Mouse (Mus musculus) midbrain, embryonic 10.5 days (tissue): ENCODE results near the gene Dgke. TPM values are rescaled to one million over a fixed set of nuclear protein-coding genes. Genes with fewer than 3 reads are reported as not detected.

Experiments
- DNase-seq: peaks from one replicate; pipeline ENCODE4 v3.0.0-alpha.2; 2017; ENCODE audit warnings: low spot score
- H3K27ac ChIP-seq: fragments of 300-500 bp; sonication (generic); replicated peaks from 2 replicates; pipeline ENCODE4 v1.5.1; 2016; ENCODE audit warnings: mild to moderate bottlenecking
- H3K27me3 ChIP-seq: fragments of 300-500 bp; sonication (generic); 2 replicates; pipeline ENCODE4 v1.6.1; 2016; ENCODE audit warnings: low read depth, mild to moderate bottlenecking; ENCODE audit not compliant: poor library complexity, severe bottlenecking
- H3K36me3 ChIP-seq: fragments of 300-500 bp; sonication (generic); 2 replicates; pipeline ENCODE4 v1.6.1; 2016; ENCODE audit warnings: mild to moderate bottlenecking, moderate library complexity
- H3K4me1 ChIP-seq: fragments of 300-500 bp; sonication (generic); 2 replicates; pipeline ENCODE4 v1.6.1; 2016
- H3K4me3 ChIP-seq: fragments of 300-500 bp; sonication (generic); 2 replicates; pipeline ENCODE4 v1.5.1; 2016; ENCODE audit warnings: mild to moderate bottlenecking, moderate library complexity
- H3K9me3 ChIP-seq: fragments of 300-500 bp; sonication (generic); replicated peaks from 2 replicates; pipeline ENCODE4 v1.6.1; 2016; ENCODE audit warnings: mild to moderate bottlenecking
- WGBS: fragments of 180-500 bp; shearing (Covaris S2); methylation state at CpG from one replicate; pipeline ENCODE4 v1.1.7; 2016; 5-methylcytosine and 5-hydroxymethylcytosine counted together
- polyA plus RNA-seq: library from polyadenylated mRNA; unstranded; fragments of >200 nt; fragmentation: Nextera tagmentation; extraction: Ambion mirVana; gene quantifications from 2 replicates; pipeline ENCODE4 v1.2.1, GENCODE M21; 2016

Gene Dgke
- polyA plus RNA-seq, 1 experiment from 2014 or later, result 4.2 TPM

- H3K9me3 ChIP-seq, result no peaks in the 10 kb centered on the region
- H3K27ac ChIP-seq, result no peak overlapping the region
- H3K4me1 ChIP-seq, result peaks cover under 1% of the 10 kb centered on the region; the same call in 1 of the 2 replicates
- H3K36me3 ChIP-seq, result peaks cover 29% of the 10 kb centered on the region
- H3K4me3 ChIP-seq, result no peak overlapping the region
- 52% methylated on average over 7 of the region's 7 CpGs for WGBS
- peaks cover 5% of the 10 kb centered on the region for H3K27me3 ChIP-seq
- no peak for DNase-seq
Measured at GRCm38 (mm10) chr11:88993186-88993585, 73.5 kb downstream of the Dgke start.

GRCm38 (mm10) chr11:88989530-88989929 lies 77.1 kb downstream of the Dgke start:
- Histone ChIP-seq H3K27ac (no peak overlapping the region), H3K36me3 (peaks cover 65% of the 10 kb centered on the region), H3K4me1 (no peaks in the 10 kb centered on the region), H3K9me3 (no peaks in the 10 kb centered on the region), H3K27me3 (no peaks in the 10 kb centered on the region), H3K4me3 (no peak overlapping the region)
- WGBS, result 72% methylated on average over 5 of the region's 5 CpGs
- no peak for DNase-seq

- Histone ChIP-seq H3K9me3 (no peaks in the 10 kb centered on the region), H3K4me1 (no peaks in the 10 kb centered on the region), H3K36me3 (peaks cover 70% of the 10 kb centered on the region), H3K27me3 (no peaks in the 10 kb centered on the region), H3K4me3 (no peak overlapping the region), H3K27ac (no peak overlapping the region)
- 78% methylated on average over 5 of the region's 5 CpGs for WGBS
- DNase-seq, result no peak
Measured at GRCm38 (mm10) chr11:88988956-88989355, 77.7 kb downstream of the Dgke start.

- DNase-seq, result no peak
- no peaks in the 10 kb centered on the region for H3K4me1 ChIP-seq
- 87% methylated on average over 10 of the region's 10 CpGs for WGBS
- no peaks in the 10 kb centered on the region for H3K9me3 ChIP-seq
- H3K36me3 ChIP-seq, result peaks cover 90% of the 10 kb centered on the region
- no peak overlapping the region for H3K4me3 ChIP-seq
- no peaks in the 10 kb centered on the region for H3K27me3 ChIP-seq
- no peak overlapping the region for H3K27ac ChIP-seq
Measured at GRCm38 (mm10) chr11:88986616-88987015, 80.0 kb downstream of the Dgke start.

Other genes starting within 250 kb of the Dgke start
- 19.1 and 20.7 TPM in 2 replicates for gene Akap1, start 202.3 kb downstream of the Dgke start, polyA plus RNA-seq
- gene Scpep1, start 111.4 kb downstream of the Dgke start, polyA plus RNA-seq, result 75.5 and 81.0 TPM in 2 replicates
- gene Elobl, start 99.9 kb downstream of the Dgke start, polyA plus RNA-seq, result not detected in 2 replicates
- gene Coil, start 96.6 kb downstream of the Dgke start, polyA plus RNA-seq, result 29.9 and 30.3 TPM in 2 replicates
- gene Trim25, start 67.5 kb downstream of the Dgke start, polyA plus RNA-seq, result 3.0 and 3.3 TPM in 2 replicates
- not detected in 2 replicates for gene Gm525, start 7.0 kb upstream of the Dgke start, polyA plus RNA-seq
- 2.1 and 3.3 TPM in 2 replicates for gene Nog, start 235.5 kb upstream of the Dgke start, polyA plus RNA-seq